Mouse (Mus musculus): ENCODE results near the gene 1700014D04Rik.
"Not testable (repeated sequence)": the region's sequence is repeated elsewhere in the genome, so short reads cannot be mapped to it uniquely, and the experiment has no call there.

The 1700014D04Rik gene

GRCm38 (mm10) chr13:59735190-59735589, 11.4 kb downstream of the 1700014D04Rik start:
- CTCF ChIA-PET = no interaction called here

GRCm38 (mm10) chr13:59734347-59734746, 12.2 kb downstream of the 1700014D04Rik start:
- CTCF ChIA-PET = not testable (repeated sequence)

- CTCF ChIA-PET = no interaction called here
These were observed 12.6 kb downstream of the 1700014D04Rik start for GRCm38 (mm10) chr13:59733936-59734335.

GRCm38 (mm10) chr13:59731652-59732051, 14.9 kb downstream of the 1700014D04Rik start, which contains the start of gene Spata31d1d:
Spata31d1d (minus strand) TSS chr13:59731752.
- CTCF ChIA-PET = no interaction called here

GRCm38 (mm10) chr13:59728378-59729093, 18.0 kb downstream of the 1700014D04Rik start:
- CTCF ChIA-PET = interaction anchor here (0.6 kb wide), 1 partner anchor 83 kb away, joined by 3 read pairs; no protein-coding TSS in a partner anchor

GRCm38 (mm10) chr13:59726139-59726867, 20.2 kb downstream of the 1700014D04Rik start:
- CTCF ChIA-PET = no interaction called here

GRCm38 (mm10) chr13:59722089-59722488, 24.5 kb downstream of the 1700014D04Rik start:
- CTCF ChIA-PET = not testable (repeated sequence)

GRCm38 (mm10) chr13:59719475-59719874, 27.1 kb downstream of the 1700014D04Rik start:
- CTCF ChIA-PET = interaction anchor here (0.6 kb wide), 1 partner anchor 35 kb away, joined by 5 read pairs; no protein-coding TSS in a partner anchor

- CTCF ChIA-PET = not testable (repeated sequence)
These were observed 27.6 kb downstream of the 1700014D04Rik start for GRCm38 (mm10) chr13:59718857-59719440.

GRCm38 (mm10) chr13:59713710-59714109, 32.8 kb downstream of the 1700014D04Rik start:
- CTCF ChIA-PET = interaction anchor here (0.7 kb wide), 1 partner anchor 9 kb away, joined by 3 read pairs; no protein-coding TSS in a partner anchor

GRCm38 (mm10) chr13:59711984-59712383, 34.6 kb downstream of the 1700014D04Rik start, which contains the start of gene Spata31d1b:
Spata31d1b (plus strand) TSS chr13:59712284.
- CTCF ChIA-PET = not testable (repeated sequence)

GRCm38 (mm10) chr13:59710230-59710629, 36.3 kb downstream of the 1700014D04Rik start, which contains the start of gene Spata31d1a:
Spata31d1a (minus strand) TSS chr13:59710330.
- CTCF ChIA-PET = no interaction called here

GRCm38 (mm10) chr13:59704562-59704961, 42.0 kb downstream of the 1700014D04Rik start:
- CTCF ChIA-PET = no interaction called here

GRCm38 (mm10) chr13:59703514-59703913, 43.0 kb downstream of the 1700014D04Rik start:
- CTCF ChIA-PET = no interaction called here

GRCm38 (mm10) chr13:59700137-59700536, 46.4 kb downstream of the 1700014D04Rik start:
- CTCF ChIA-PET = not testable (repeated sequence)

- CTCF ChIA-PET = no interaction called here
These were observed 47.4 kb downstream of the 1700014D04Rik start for GRCm38 (mm10) chr13:59699131-59699530.

- CTCF ChIA-PET = no interaction called here
These were observed 50.8 kb downstream of the 1700014D04Rik start for GRCm38 (mm10) chr13:59695781-59696180.

GRCm38 (mm10) chr13:59694008-59694407, 52.5 kb downstream of the 1700014D04Rik start, which contains the start of gene 4921517D22Rik:
4921517D22Rik (minus strand) TSS chr13:59694108.
- CTCF ChIA-PET = no interaction called here

- CTCF ChIA-PET = interaction anchor here (0.6 kb wide), 1 partner anchor 1054 kb away, joined by 7 read pairs; no protein-coding TSS in a partner anchor
These were observed 55.1 kb downstream of the 1700014D04Rik start for GRCm38 (mm10) chr13:59691478-59691877.
